Mouse (Mus musculus) MEL (cell line): ENCODE data around the gene Gm10447. TPM values are rescaled to one million over a fixed set of nuclear protein-coding genes. Genes with fewer than 3 reads are reported as not detected.

Experiments used
- DNase-seq: peaks from one replicate; pipeline ENCODE4 v3.0.0; 2011; ENCODE audit warnings: low read depth, low spot score
- H3K27ac ChIP-seq: 2 replicates; pipeline ENCODE4 v1.5.1; 2012; ENCODE audit warnings: low read depth, mild to moderate bottlenecking, control low read depth, low read length, moderate library complexity; ENCODE audit not compliant: control insufficient read depth
- H3K27me3 ChIP-seq, 2 experiments: fragments of 150-350 bp in 1 of 2; sonication (generic) in 1 of 2; 2 replicates each; pipeline ENCODE4 v1.6.1; 2012; ENCODE audit warnings: low read length in 2 of 2, mild to moderate bottlenecking in 2 of 2, improper control_type of control experiment in 1 of 2, moderate library complexity in 1 of 2; ENCODE audit not compliant: insufficient read depth in 2 of 2, control insufficient read depth in 1 of 2
- H3K36me3 ChIP-seq, 2 experiments: 2 replicates each; pipeline ENCODE4 v1.6.1; 2012 to 2014; ENCODE audit warnings: low read length in 2 of 2, improper control_type of control experiment in 1 of 2, inconsistent platforms in 1 of 2, mild to moderate bottlenecking in 1 of 2; ENCODE audit not compliant: insufficient read depth in 2 of 2, control insufficient read depth in 1 of 2
- H3K4me1 ChIP-seq, 2 experiments: fragments of 150-350 bp in 1 of 2; sonication (generic) in 1 of 2; 2 replicates each; pipeline ENCODE4 v1.6.1; 2012; ENCODE audit warnings: low read length in 2 of 2, improper control_type of control experiment in 1 of 2, mild to moderate bottlenecking in 1 of 2; ENCODE audit not compliant: insufficient read depth in 2 of 2, control insufficient read depth in 1 of 2
- H3K4me3 ChIP-seq, 2 experiments: fragments of 150-350 bp in 1 of 2; sonication (generic) in 1 of 2; 2 replicates each; pipeline ENCODE4 v1.5.1; 2012; ENCODE audit warnings: low read depth in 2 of 2, low read length in 2 of 2, mild to moderate bottlenecking in 2 of 2, moderate library complexity in 2 of 2, control low read depth in 1 of 2, improper control_type of control experiment in 1 of 2; ENCODE audit not compliant: control insufficient read depth in 1 of 2, insufficient read depth in 1 of 2
- H3K79me2 ChIP-seq: 2 replicates; pipeline ENCODE4 v1.6.1; 2012; ENCODE audit warnings: mild to moderate bottlenecking, low read length, moderate library complexity; ENCODE audit not compliant: control insufficient read depth, poor library complexity, insufficient read depth
- H3K9ac ChIP-seq: 2 replicates; pipeline ENCODE4 v1.6.1; 2012; ENCODE audit warnings: low read depth, mild to moderate bottlenecking, control low read depth, low read length, moderate library complexity; ENCODE audit not compliant: control insufficient read depth, poor library complexity, severe bottlenecking
- H3K9me3 ChIP-seq: fragments of 150-350 bp; sonication (generic); replicated peaks from 2 replicates; pipeline ENCODE4 v1.6.1; 2012; ENCODE audit warnings: mild to moderate bottlenecking, low read length, improper control_type of control experiment, moderate library complexity; ENCODE audit not compliant: insufficient read depth
- BHLHE40 ChIP-seq: IDR thresholded peaks from 2 replicates; pipeline ENCODE4 v1.6.1; 2012; ENCODE audit warnings: low read depth, mild to moderate bottlenecking, inconsistent platforms, low read length, improper control_type of control experiment, borderline replicate concordance
- CHD2 ChIP-seq: IDR thresholded peaks from 2 replicates; pipeline ENCODE4 v1.6.1; 2011; ENCODE audit warnings: low read length, improper control_type of control experiment
- CTCF ChIP-seq, 3 experiments: IDR thresholded peaks in 2 of 3; conservative IDR thresholded peaks in 1 of 3; 2 replicates each; pipeline ENCODE4 v1.5.1; 2011 to 2012; ENCODE audit warnings: low read length in 3 of 3, low read depth in 2 of 3, mild to moderate bottlenecking in 2 of 3, improper control_type of control experiment in 1 of 3, inconsistent platforms in 1 of 3, mixed read lengths in 1 of 3, moderate library complexity in 1 of 3; ENCODE audit not compliant: control insufficient read depth in 1 of 3, insufficient read depth in 1 of 3, poor library complexity in 1 of 3, severe bottlenecking in 1 of 3
- GATA1 ChIP-seq: IDR thresholded peaks from 2 replicates; pipeline ENCODE4 v1.6.1; 2011; ENCODE audit warnings: low read depth, low read length, improper control_type of control experiment
- MAZ ChIP-seq: IDR thresholded peaks from 2 replicates; pipeline ENCODE4 v1.6.1; 2012; ENCODE audit warnings: low read depth, mild to moderate bottlenecking, inconsistent platforms, low read length, improper control_type of control experiment
- MYC ChIP-seq: IDR thresholded peaks from 2 replicates; pipeline ENCODE4 v1.6.1; 2011; ENCODE audit warnings: low read depth, mild to moderate bottlenecking, low read length, improper control_type of control experiment, moderate library complexity
- NRF1 ChIP-seq: IDR thresholded peaks from 2 replicates; pipeline ENCODE4 v1.6.1; 2014; ENCODE audit warnings: low read depth, mild to moderate bottlenecking, inconsistent platforms, low read length, improper control_type of control experiment, moderate library complexity; ENCODE audit not compliant: poor library complexity, insufficient read depth, severe bottlenecking
- POLR2AphosphoS2 ChIP-seq: IDR thresholded peaks from 2 replicates; pipeline ENCODE4 v1.6.1; 2011; ENCODE audit warnings: low read length, improper control_type of control experiment
- RCOR1 ChIP-seq: IDR thresholded peaks from 2 replicates; pipeline ENCODE4 v1.6.1; 2012; ENCODE audit warnings: low read depth, mild to moderate bottlenecking, inconsistent platforms, low read length, improper control_type of control experiment
- SIN3A ChIP-seq: IDR thresholded peaks from 2 replicates; pipeline ENCODE4 v1.6.1; 2012; ENCODE audit warnings: low read length, improper control_type of control experiment, inconsistent platforms
- TAL1 ChIP-seq: IDR thresholded peaks from 2 replicates; pipeline ENCODE4 v1.6.1; 2012; ENCODE audit warnings: mild to moderate bottlenecking, inconsistent platforms, low read length, moderate library complexity, mixed read lengths
- TCF12 ChIP-seq: IDR thresholded peaks from 2 replicates; pipeline ENCODE4 v1.6.1; 2014; ENCODE audit warnings: low read depth, mild to moderate bottlenecking, inconsistent platforms, low read length, improper control_type of control experiment, moderate library complexity
- ZMIZ1 ChIP-seq: IDR thresholded peaks from 2 replicates; pipeline ENCODE4 v1.6.1; 2012; ENCODE audit warnings: low read depth, mild to moderate bottlenecking, inconsistent platforms, low read length, improper control_type of control experiment, moderate library complexity
- polyA plus RNA-seq, 2 experiments: library from polyadenylated mRNA; stranded (reverse) in 1 of 2; unstranded in 1 of 2; fragments of >175 nt in 1 of 2; fragments of >200 nt in 1 of 2; gene quantifications; 2 replicates each; pipeline versions ENCODE4 v1.2.1 to v1.2.4; 2012; ENCODE audit warnings: low replicate concordance in 2 of 2, low read depth in 1 of 2; ENCODE audit not compliant: insufficient read length in 2 of 2, insufficient read depth in 1 of 2, missing spikeins in 1 of 2
- total RNA-seq: library from RNA; depleted of rRNA; stranded (reverse); fragments of 300-350 nt; gene quantifications from 2 replicates; pipeline ENCODE4 v1.2.3, GENCODE M21; 2012

The Gm10447 gene
- total and polyA plus RNA-seq, 3 experiments: not detected

GRCm38 (mm10) chr11:53466231-53466971, 9.5 kb upstream of the Gm10447 start:
- H3K27ac ChIP-seq: no peak overlapping the region
- TF ChIP-seq CTCF (IDR thresholded peaks at IDR 0.05 in 2 of 3, conservative IDR thresholded peaks at IDR 0.05 in 1 of 3; ENCODE audit: control insufficient read depth in 1 of 3, insufficient read depth in 1 of 3, low read depth in 2 of 3, low read length in 3 of 3, poor library complexity in 1 of 3, severe bottlenecking in 1 of 3) (0 out of 6 replicates have a peak, but pooled peaks of 1 of the 3 experiments have one; percentile 16), POLR2AphosphoS2 (no peak)
- TF ChIP-seq, all 39 proteins: peak for 1
- no peak for DNase-seq
- Histone ChIP-seq H3K9me3 (no peaks in the 10 kb centered on the region), H3K27me3 (no peaks in the 10 kb centered on the region), H3K9ac (no peak overlapping the region), H3K4me3 (no peak overlapping the region), H3K4me1 (peaks cover 6 to 19% of the 10 kb centered on the region in 2 experiments; a peak in 3 of 4 replicates), H3K79me2 (no peaks in the 10 kb centered on the region), H3K36me3 (peaks cover 0 to 8% of the 10 kb centered on the region in 2 experiments; a peak in 1 of 4 replicates)

- H3K36me3 ChIP-seq: peaks cover 0 to 8% of the 10 kb centered on the region in 2 experiments; a peak in 1 of 4 replicates
- no peak for DNase-seq
- no peak for TF ChIP-seq ZMIZ1
- TF ChIP-seq NRF1: no peak
- no peak for TF ChIP-seq MAZ
- TF ChIP-seq RCOR1: no peak
- no peak for TF ChIP-seq SIN3A
- no peak for TF ChIP-seq GATA1
- TF ChIP-seq CHD2: no peak
- TF ChIP-seq MYC: no peak
- TF ChIP-seq BHLHE40: no peak
- TF ChIP-seq TCF12: no peak
- no peak for TF ChIP-seq TAL1
- H3K27ac ChIP-seq: no peak overlapping the region
- H3K4me3 ChIP-seq: no peak overlapping the region
- peaks cover 6 to 16% of the 10 kb centered on the region in 2 experiments; a peak in 3 of 4 replicates for H3K4me1 ChIP-seq
- H3K79me2 ChIP-seq: no peaks in the 10 kb centered on the region
- H3K9ac ChIP-seq: no peak overlapping the region
- no peaks in the 10 kb centered on the region for H3K27me3 ChIP-seq
- H3K9me3 ChIP-seq: no peaks in the 10 kb centered on the region
Measured at GRCm38 (mm10) chr11:53463551-53464424, 6.9 kb upstream of the Gm10447 start.
